Mouse (Mus musculus) mouse trophoblast stem cell (cell line): ENCODE measurements around the gene Pear1.

ENCODE experiments used
- in situ Hi-C, 2 experiments: fragments of 300-500 bp; cut with MseI, MboI; formaldehyde crosslinking; loops; 2 replicates in 1 of 2; 3 replicates in 1 of 2; pipeline ENCODE4 v1.15.1; 2025

The Pear1 gene

DNA sequence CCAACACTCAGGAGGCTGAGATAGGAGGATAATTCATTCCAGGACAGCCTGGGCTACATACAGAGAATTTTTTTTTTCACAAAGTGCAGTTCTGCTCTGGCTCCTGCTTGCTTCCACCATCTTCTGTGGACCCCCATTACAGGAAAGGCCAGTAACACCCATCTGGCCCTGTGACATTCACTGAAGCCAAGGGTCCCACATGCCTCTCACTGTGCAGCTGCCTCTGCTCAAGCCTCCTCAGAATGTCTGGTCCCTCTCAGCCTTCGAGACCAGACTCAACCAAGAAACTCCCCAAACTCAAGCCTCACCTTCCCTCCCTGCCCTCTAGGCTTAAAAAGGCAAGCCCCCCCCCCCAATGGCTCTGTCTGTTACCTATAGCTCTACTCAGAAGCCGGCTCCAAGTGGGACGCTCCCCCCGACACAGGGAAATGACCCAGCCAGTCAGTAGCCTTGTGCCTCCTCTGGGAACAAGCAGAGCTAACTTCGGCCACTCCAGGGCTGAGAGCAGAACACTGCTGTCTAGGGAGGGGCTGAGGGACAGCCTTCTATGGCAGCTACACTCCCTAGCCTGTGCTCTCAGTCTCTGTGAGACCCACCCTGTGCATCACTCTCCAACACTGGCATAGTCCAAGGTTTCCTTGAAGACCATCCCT is 58.3 kb downstream of the Pear1 start:
- in situ Hi-C loops, result no loop called here

DNA sequence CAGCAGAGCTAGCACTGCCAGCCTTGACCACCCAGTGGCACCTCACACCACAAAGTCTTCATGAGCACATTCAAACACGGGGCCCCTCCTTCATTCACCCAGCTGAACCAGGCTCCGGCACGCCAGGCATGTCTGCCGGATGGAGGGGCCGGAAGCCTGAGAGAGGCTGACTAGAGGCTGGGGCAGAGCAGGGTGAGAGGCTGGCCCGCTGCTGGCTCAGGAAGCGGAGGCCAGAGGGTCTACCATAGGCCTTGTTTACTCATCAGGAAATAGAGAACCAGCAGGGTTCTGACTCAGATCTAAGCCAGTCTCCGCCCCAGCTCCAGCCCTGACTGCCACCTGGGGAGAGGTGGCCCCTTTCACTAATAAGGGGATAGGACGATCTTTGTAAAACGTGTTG is 59.0 kb downstream of the Pear1 start:
- in situ Hi-C loops, result no loop called here

GRCm38 (mm10) chr3:87764506-87764905 is 59.6 kb downstream of the Pear1 start:
- in situ Hi-C loops, result no loop called here

- in situ Hi-C loops, result no loop called here
Measured at GRCm38 (mm10) chr3:87763683-87764289, 60.3 kb downstream of the Pear1 start.

DNA sequence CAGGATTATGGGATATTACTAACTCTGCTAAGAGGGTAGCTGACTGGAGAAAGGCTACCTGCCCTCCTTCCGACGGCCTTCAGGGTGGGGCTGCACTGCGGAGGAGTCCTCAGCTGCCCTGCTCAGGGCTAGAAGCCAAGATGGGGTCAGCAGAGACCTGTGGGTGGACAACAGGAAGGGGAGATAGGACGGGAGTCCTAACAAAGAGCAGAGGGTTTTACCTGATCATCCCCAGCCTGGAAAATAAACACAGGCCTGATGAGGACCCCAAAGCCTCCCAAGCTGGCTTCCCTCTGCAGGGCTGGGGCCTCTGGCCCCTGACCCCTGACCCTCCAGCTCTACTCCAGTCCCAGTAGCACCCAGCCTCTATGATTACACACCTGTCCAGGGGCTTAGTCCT is 60.9 kb downstream of the Pear1 start:
- in situ Hi-C loops, result no loop called here

GRCm38 (mm10) chr3:87761408-87762375 is 62.4 kb downstream of the Pear1 start:
- in situ Hi-C loops, result no loop called here

GRCm38 (mm10) chr3:87758641-87759040 is 65.5 kb downstream of the Pear1 start:
- in situ Hi-C loops, result no loop called here

DNA sequence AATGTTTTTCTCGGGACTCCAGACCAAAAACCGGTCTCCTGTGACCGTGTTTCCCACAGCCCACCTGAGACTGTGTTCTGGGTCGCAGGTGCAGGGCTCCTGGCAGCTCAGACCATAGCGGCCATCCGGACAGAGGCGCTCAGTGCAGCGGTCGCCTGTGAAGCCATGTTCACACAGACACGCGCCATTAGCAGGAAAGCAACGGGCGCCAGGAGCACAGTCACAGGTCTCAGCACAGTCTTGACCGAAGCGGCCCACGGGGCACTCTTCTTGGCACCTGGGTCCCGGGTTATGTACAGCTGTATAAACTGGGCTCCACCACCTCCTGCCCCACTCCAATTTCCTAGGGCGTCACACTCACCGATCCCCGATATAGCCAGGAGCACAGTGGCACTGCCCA is 67.6 kb downstream of the Pear1 start:
- in situ Hi-C loops, result no loop called here

- in situ Hi-C loops, result no loop called here
Measured at GRCm38 (mm10) chr3:87755964-87756363, 68.1 kb downstream of the Pear1 start.

DNA sequence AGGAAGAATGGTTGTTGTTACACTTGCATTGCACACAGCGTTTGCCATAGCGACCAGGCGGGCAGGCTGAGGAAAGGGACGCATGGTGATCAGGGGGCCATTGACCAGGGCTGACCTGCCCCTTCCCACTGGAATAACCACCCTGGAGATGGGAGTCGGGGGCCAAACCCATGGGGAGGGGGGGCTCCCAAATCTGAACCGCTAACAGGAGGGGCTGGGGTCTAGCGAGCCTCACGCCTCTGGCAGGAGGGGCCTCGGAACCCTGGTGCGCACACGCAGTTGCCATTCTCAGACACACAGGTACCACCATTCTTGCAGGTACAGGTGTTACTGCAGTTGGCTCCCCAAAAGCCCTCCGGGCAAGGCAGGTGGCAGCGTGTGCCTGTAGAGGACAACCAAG is 70.3 kb downstream of the Pear1 start:
- in situ Hi-C loops, result no loop called here

DNA sequence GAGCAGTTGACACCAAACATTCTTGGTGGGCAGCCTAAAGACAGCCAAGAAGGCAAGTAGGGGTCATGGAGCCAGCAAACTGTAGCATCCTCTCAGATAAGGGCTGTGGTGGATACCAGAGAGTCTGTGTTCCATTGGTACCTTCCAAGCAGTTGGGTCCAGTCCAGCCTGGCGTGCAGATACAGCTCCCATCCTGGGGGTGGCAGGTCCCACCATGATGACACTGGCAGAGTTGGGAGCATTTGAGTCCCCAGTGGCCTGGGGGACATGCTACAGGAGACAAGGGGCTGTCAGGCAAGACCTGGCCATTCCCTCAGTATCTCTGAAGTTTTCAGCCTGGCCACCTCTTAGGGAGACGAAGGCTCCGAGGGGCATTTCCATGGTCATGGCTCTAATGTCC is 71.5 kb downstream of the Pear1 start:
- in situ Hi-C loops, result no loop called here

DNA sequence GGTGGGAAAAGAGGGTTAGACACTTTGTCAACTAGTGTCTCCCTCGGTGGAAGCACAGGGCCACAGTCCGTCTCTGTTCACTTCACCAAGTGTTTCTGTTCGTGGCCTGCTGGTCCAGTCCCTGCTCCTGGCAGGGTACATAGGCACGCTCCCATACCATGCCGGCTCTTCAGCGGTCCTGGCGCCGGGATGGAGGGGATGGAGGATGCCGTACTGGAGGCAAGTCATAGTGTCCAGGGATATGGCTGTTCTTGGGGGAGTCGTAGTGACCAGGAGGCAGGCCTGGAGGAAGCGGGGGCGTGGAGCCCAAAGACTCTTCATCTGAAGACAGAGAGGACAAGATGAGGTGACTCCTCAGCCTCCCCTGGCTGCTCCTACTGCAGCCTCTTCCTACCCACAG is 74.1 kb downstream of the Pear1 start:
- in situ Hi-C loops, result no loop called here

DNA sequence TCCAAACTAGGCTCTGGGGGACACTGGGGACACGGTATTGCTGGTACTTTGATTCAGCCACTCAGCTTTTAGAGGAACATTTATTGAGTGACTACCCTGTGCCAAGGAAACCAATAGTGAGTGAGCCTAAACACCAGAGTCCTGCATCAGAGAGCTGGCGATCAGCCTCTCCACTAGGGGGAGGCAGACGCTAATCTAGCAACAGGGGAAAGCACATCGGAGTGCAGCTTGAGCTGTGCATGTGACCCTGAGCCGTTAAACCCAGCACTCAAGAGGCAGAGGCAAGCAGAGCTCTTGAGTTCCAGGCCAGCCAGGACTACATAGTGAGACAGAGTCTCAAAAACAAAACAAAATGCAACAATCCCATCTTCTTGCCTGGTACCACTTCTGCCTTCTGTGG is 75.1 kb downstream of the Pear1 start:
- in situ Hi-C loops, result no loop called here

- in situ Hi-C loops, result no loop called here
Measured at GRCm38 (mm10) chr3:87748431-87748830, 75.7 kb downstream of the Pear1 start, which contains the start of gene Lrrc71. TSS of gene Lrrc71 (minus strand) at chr3:87748625.

GRCm38 (mm10) chr3:87745036-87745659 is 79.0 kb downstream of the Pear1 start:
- in situ Hi-C loops, result no loop called here

DNA sequence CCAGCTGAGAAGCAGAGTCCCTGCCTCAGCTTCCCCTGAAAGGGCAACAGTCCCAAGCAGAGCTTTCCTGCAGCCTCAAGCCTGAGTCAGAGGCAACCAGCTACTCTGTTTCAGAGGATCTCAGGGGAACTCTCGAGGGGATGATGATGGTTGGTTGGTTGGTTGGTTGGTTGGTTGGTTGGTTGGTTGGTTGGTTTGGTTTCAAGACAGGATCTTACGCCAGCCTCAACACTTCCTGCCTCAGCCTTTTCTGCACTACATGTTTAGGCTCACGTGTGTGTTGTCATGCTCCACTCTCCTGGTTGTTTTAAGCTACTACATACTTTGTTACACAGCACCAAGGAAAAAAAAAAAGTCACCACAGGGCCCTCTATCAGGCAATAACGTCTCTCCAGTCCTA is 80.2 kb downstream of the Pear1 start:
- in situ Hi-C loops, result no loop called here

GRCm38 (mm10) chr3:87742735-87743134 is 81.4 kb downstream of the Pear1 start:
- in situ Hi-C loops, result no loop called here

GRCm38 (mm10) chr3:87742013-87742412 is 82.1 kb downstream of the Pear1 start:
- in situ Hi-C loops, result no loop called here

DNA sequence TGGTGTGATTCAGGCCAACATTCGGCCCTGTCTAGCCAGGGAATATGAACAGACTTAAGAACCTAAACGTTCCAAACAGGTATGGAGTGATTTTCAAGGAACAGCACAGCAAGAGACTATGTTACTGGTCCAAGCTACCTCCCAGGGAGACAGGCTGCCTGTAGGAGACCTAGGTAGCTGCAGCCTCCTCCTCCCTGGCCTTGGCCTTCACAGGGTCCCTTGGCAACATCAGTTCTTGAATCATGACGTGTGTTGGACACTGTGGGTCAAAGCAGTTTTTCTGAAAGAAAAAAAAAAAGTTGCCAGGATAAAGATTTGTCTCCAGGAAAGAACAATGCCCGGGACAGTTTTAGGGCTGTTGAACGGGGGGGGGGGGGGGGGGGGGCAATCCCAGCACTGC is 85.2 kb downstream of the Pear1 start:
- in situ Hi-C loops, result no loop called here

- in situ Hi-C loops, result no loop called here
Measured at GRCm38 (mm10) chr3:87735335-87735734, 88.8 kb downstream of the Pear1 start.

- in situ Hi-C loops, result no loop called here
Measured at GRCm38 (mm10) chr3:87733984-87734761, 89.9 kb downstream of the Pear1 start.
